Mouse (Mus musculus): ENCODE measurements at regions not wholly inside any gene's neighbourhood (a gene's known extent, or its start where the extent isn't known, plus 50 kb on each side); places are given as distances from the start of the nearest gene placed in this dataset.

GRCm38 (mm10) chr13:110493002-110493552 is 98.2 kb downstream of the Plk2 start:
- TF ChIP-seq CTCF (IDR thresholded peaks at IDR 0.05; ENCODE audit: insufficient read depth, low read depth, low read length) = no peak
- no peak for TF ChIP-seq POLR2A (IDR thresholded peaks at IDR 0.05; ENCODE audit: insufficient read depth, low read depth, low read length)
